Mouse (Mus musculus) liver, postnatal 0 days (tissue): ENCODE data around the gene Mink1. TPM values are rescaled to one million over a fixed set of nuclear protein-coding genes. Genes with fewer than 3 reads are reported as not detected.

ENCODE experiments used
- ATAC-seq: fragments of 200-750 bp; cut with Nextera tagmentation; 2 replicates; pipeline ENCODE4 v1.8.0; 2017; ENCODE audit warnings: mild to moderate bottlenecking, moderate library complexity
- DNase-seq: peaks from one replicate; pipeline ENCODE4 v3.0.0-alpha.2; 2016
- H3K27ac ChIP-seq: fragments of 300-500 bp; sonication (generic); 2 replicates; pipeline ENCODE4 v1.5.1; 2014; ENCODE audit warnings: antibody characterized with exemption, moderate library complexity, mild to moderate bottlenecking, low read depth
- H3K27me3 ChIP-seq: fragments of 300-500 bp; sonication (generic); 2 replicates; pipeline ENCODE4 v1.6.1; 2014; ENCODE audit warnings: low read length, control low read depth, mixed read lengths; ENCODE audit not compliant: insufficient read depth
- H3K36me3 ChIP-seq: fragments of 300-500 bp; sonication (generic); replicated peaks from 2 replicates; pipeline ENCODE4 v1.6.1; 2014; ENCODE audit warnings: mild to moderate bottlenecking, control low read depth, low read length, moderate library complexity, mixed read lengths; ENCODE audit not compliant: insufficient read depth
- H3K4me1 ChIP-seq: fragments of 300-500 bp; sonication (generic); 2 replicates; pipeline ENCODE4 v1.6.1; 2014; ENCODE audit warnings: antibody characterized with exemption, mild to moderate bottlenecking, control low read depth; ENCODE audit not compliant: insufficient read depth
- H3K4me2 ChIP-seq: fragments of 300-500 bp; sonication (generic); 2 replicates; pipeline ENCODE4 v1.6.1; 2014; ENCODE audit warnings: low read depth, mild to moderate bottlenecking, low read length, moderate library complexity, mixed read lengths
- H3K4me3 ChIP-seq: fragments of 300-500 bp; sonication (generic); 2 replicates; pipeline ENCODE4 v1.5.1; 2014; ENCODE audit warnings: low read depth, low read length
- H3K9ac ChIP-seq: fragments of 300-500 bp; sonication (generic); replicated peaks from 2 replicates; pipeline ENCODE4 v1.6.1; 2014; ENCODE audit warnings: mild to moderate bottlenecking, moderate library complexity
- H3K9me3 ChIP-seq: fragments of 300-500 bp; sonication (generic); 2 replicates; pipeline ENCODE4 v1.6.1; 2016; ENCODE audit warnings: mild to moderate bottlenecking, control low read depth, low read length, mixed read lengths
- CTCF ChIP-seq: sonication (generic); IDR thresholded peaks from 2 replicates; pipeline ENCODE4 v1.5.1; 2016; ENCODE audit warnings: antibody characterized with exemption, low read depth
- EP300 ChIP-seq: IDR thresholded peaks from 2 replicates; pipeline ENCODE4 v1.6.1; 2016; ENCODE audit warnings: antibody characterized with exemption, low read depth, mild to moderate bottlenecking
- WGBS: fragments of 180-500 bp; shearing (Covaris S2); extraction: QIAGEN DNeasy Blood & Tissue Kit; methylation state at CpG from one replicate; pipeline ENCODE4 v1.1.7; 2014; ENCODE audit not compliant: insufficient replicate concordance; 5-methylcytosine and 5-hydroxymethylcytosine counted together
- polyA plus RNA-seq: library from polyadenylated mRNA; unstranded; fragments of >200 nt; fragmentation: Nextera tagmentation; extraction: Ambion mirVana; gene quantifications from 2 replicates; pipeline ENCODE4 v1.2.1, GENCODE M21; 2015

Gene Mink1
- polyA plus RNA-seq, 1 experiment from 2014 or later: 3.9 TPM

DNA sequence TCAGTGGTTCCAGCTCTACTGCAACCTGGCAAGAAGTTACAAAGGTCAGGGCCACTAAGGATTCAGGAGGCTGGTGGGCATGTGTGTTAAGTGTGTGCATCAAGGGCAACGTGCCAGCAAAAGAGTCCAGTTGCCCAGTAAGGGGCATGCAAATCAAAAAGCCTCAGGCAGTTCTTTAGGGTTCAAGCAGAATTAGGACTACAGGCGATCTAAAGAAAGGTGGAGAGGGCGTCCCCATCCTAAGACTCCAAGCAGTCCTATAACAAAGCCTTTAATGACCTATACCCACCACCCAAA lies 83.5 kb downstream of the Mink1 start:
- H3K9ac ChIP-seq: peak overlapping the region; percentile 86
- TF ChIP-seq EP300: no peak
- no peak for TF ChIP-seq CTCF
- ATAC-seq: no peak
- peaks cover 39% of the 10 kb centered on the region for H3K4me1 ChIP-seq
- no peaks in the 10 kb centered on the region for H3K27me3 ChIP-seq
- no peak for DNase-seq
- H3K4me3 ChIP-seq: peak overlapping the region; percentile 74
- H3K27ac ChIP-seq: peak overlapping the region; percentile 93
- peaks cover 40% of the 10 kb centered on the region for H3K36me3 ChIP-seq
- H3K4me2 ChIP-seq: peak overlapping the region; percentile 96
- no peaks in the 10 kb centered on the region for H3K9me3 ChIP-seq
- 16% methylated on average over 3 of the region's 3 CpGs for WGBS

DNA sequence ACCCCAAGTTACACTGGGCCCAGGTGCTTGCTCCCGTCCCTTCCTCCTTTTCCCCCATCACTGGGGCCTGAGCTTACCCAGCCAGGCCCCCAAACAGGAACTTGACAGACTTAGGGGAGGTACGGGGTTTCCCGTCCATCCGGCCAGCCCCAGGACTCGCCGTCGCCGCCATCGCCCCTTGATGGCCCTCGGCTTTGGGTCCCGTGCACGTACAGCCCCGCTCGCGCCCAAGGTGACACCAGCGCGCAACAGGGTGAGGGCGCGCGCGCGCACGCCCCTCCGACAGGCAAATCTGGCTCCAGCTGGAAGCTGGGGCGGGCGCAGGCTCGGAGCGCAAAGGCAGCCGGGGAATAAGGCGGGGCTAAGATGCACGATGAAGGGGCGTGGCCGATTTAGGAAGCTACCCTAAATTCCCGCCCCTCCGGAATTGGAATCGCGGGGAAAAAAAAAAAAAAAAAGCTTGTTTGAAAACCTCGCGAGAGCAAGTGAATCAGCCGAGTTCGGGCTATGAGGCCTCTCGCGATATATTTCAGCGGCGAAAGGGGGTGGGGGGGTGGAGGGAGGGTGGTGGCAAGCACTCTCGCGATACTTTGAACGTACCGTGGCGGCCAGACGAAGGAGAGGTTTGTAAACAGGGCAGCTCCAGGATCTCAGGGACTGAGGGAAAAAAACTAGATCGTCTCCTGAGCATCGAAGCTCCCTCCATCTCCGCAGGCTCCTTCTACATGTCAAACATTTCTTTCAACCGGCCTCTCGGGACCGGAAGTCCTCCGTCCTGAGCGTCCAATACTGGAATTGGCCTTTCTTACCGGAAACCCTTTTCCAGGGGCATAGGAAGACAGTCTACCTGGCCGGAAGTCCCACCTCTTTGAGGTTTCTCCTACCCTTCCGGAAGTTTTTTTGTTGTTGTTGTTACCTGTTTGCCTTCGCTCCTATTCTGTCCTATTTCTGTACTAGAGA lies 84.3 kb downstream of the Mink1 start, which contains the start of the genes Rnf167 and Slc25a11:
Gene Rnf167 (plus strand): TSS at position 545 of the 960 bp plus-strand sequence.
Gene Slc25a11 (minus strand): TSS at position 789 of the 960 bp plus-strand sequence.
- peak within 1 kb of the TSS; percentile 90 for H3K9ac ChIP-seq
- H3K4me1 ChIP-seq: peaks cover 45% of the 10 kb centered on the region
- H3K9me3 ChIP-seq: no peaks in the 10 kb centered on the region
- peak; percentile 88 for ATAC-seq
- peak; percentile 97 for DNase-seq
- H3K4me3 ChIP-seq: peak within 1 kb of the TSS; percentile 74
- under 1% methylated on average over 63 of the region's 63 CpGs for WGBS
- H3K4me2 ChIP-seq: peak within 1 kb of the TSS; percentile 96
- no peaks in the 10 kb centered on the region for H3K27me3 ChIP-seq
- peak within 1 kb of the TSS; percentile 97 for H3K27ac ChIP-seq
- peak; percentile 85 for TF ChIP-seq EP300
- peak; percentile 46 for TF ChIP-seq CTCF
- H3K36me3 ChIP-seq: peaks cover 45% of the 10 kb centered on the region

DNA sequence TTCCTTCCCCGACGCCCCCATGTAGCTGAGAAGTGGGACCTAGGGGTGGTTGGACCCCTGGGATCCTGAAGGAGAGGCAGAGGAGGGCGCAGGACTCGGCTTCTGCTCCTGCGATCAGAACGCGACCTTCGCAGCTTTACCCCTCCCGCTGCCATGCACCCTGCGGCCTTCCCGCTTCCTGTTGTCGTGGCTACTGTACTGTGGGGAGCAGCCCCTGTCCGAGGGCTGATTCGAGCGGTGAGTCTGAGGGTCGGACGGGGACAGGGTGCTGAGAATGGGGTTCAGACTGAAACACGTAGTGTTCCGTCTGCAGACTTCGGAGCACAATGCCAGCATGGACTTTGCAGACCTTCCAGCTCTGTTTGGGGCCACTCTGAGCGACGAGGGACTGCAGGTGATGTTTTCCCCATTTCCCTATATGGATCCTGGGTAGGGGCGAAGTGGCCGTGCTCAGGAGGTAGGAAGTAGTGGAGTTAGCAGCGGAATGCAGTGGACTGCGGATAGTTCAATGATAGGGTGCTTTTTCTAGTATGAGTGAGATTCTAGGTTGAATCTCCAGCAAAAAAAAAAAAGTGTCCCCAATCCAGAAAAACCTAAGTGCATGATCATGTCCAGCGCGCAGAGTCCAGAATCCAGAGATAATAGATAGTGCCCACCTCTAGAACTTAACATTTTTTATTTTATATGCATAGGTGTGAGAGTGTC lies 85.2 kb downstream of the Mink1 start:
- peak overlapping the region; percentile 74 for H3K4me3 ChIP-seq
- peak; percentile 57 for DNase-seq

DNA sequence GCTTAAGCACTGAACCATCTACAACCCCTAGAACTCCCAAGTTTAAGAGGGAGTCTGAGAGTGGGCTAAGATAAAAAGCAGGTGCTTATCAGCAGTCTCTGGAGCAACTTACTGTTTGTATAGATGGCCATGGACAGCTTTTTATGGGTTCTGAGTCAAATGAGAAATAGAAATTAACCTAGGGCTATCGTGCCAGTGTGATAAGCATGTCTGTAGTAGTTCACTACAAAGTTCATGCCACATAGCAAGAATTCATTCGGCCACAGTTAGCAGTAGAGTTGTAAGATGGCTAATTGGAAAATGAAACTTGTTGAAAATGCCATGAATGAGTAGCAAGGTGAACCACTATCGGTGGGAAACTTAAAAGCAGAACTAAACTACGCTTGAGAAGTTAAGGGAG lies 85.8 kb downstream of the Mink1 start:
- 20% methylated on average over 4 of the region's 4 CpGs for WGBS
- H3K4me2 ChIP-seq: peak overlapping the region; percentile 96
- TF ChIP-seq CTCF: no peak
- peak; percentile 80 for TF ChIP-seq EP300
- H3K27me3 ChIP-seq: no peaks in the 10 kb centered on the region
- H3K27ac ChIP-seq: peak overlapping the region; percentile 97
- peak overlapping the region; percentile 74 for H3K4me3 ChIP-seq
- H3K4me1 ChIP-seq: peaks cover 53% of the 10 kb centered on the region
- DNase-seq (no peak), ATAC-seq (no peak)
- peaks cover 53% of the 10 kb centered on the region for H3K36me3 ChIP-seq
- H3K9me3 ChIP-seq: no peaks in the 10 kb centered on the region
- peak overlapping the region; percentile 90 for H3K9ac ChIP-seq

More for the DNA sequence above, 85.2 kb downstream of the Mink1 start:
- TF ChIP-seq CTCF: no peak
- TF ChIP-seq EP300: no peak
- H3K9ac ChIP-seq: peak overlapping the region; percentile 90
- WGBS: 2% methylated on average over 28 of the region's 28 CpGs
- no peaks in the 10 kb centered on the region for H3K27me3 ChIP-seq
- H3K27ac ChIP-seq: peak overlapping the region; percentile 97
- ATAC-seq: no peak
- peak overlapping the region; percentile 96 for H3K4me2 ChIP-seq
- H3K4me1 ChIP-seq: peaks cover 53% of the 10 kb centered on the region
- H3K36me3 ChIP-seq: peaks cover 52% of the 10 kb centered on the region
- no peaks in the 10 kb centered on the region for H3K9me3 ChIP-seq

DNA sequence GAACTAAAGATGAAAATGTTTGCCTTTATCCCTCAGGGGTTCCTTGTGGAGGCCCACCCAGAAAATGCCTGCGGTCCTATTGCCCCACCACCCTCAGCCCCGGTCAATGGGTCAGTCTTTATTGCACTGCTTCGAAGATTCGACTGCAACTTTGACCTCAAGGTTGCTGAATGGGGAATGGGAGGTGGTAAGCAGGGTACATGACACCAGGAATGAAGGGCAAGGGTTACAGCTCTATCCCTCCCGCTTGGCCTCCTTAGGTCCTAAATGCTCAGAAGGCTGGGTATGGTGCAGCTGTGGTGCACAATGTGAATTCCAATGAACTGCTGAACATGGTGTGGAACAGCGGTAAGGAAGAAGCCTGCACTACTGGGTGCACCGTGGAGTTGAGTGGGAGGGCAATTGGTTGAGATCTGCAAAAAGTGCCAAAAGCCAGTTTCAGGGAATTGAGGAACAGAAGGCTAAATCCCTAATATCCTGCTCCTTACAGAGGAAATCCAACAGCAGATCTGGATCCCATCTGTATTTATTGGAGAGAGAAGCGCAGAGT lies 86.6 kb downstream of the Mink1 start:
- peak overlapping the region; percentile 96 for H3K4me2 ChIP-seq
- peak overlapping the region; percentile 74 for H3K4me3 ChIP-seq
- WGBS: 70% methylated on average over 8 of the region's 8 CpGs
- H3K9me3 ChIP-seq: no peaks in the 10 kb centered on the region
- peaks cover 50% of the 10 kb centered on the region for H3K36me3 ChIP-seq
- H3K9ac ChIP-seq: no peak overlapping the region
- 0 out of 2 replicates have a peak overlapping the region, but pooled peaks have one; percentile 99 for H3K27ac ChIP-seq
- DNase-seq (no peak), ATAC-seq (no peak)
- TF ChIP-seq CTCF (no peak), EP300 (no peak)
- peaks cover 53% of the 10 kb centered on the region for H3K4me1 ChIP-seq
- H3K27me3 ChIP-seq: no peaks in the 10 kb centered on the region
